Mouse (Mus musculus) stomach, postnatal 0 days (tissue): ENCODE results near the gene Col6a5. TPM values are rescaled to one million over a fixed set of nuclear protein-coding genes. Genes with fewer than 3 reads are reported as not detected.
"Not testable (repeated sequence)": the region's sequence is repeated elsewhere in the genome, so short reads cannot be mapped to it uniquely, and the experiment has no call there.

ENCODE experiments used
- ATAC-seq: fragments of 200-750 bp; cut with Nextera tagmentation; 2 replicates; pipeline ENCODE4 v1.8.0; 2017; ENCODE audit not compliant: low FRiP score, low TSS enrichment
- DNase-seq: peaks from one replicate; pipeline ENCODE4 v3.0.0-alpha.2; 2016; ENCODE audit warnings: low spot score
- H3K27ac ChIP-seq: fragments of 300-500 bp; sonication (generic); replicated peaks from 2 replicates; pipeline ENCODE4 v1.5.1; 2014; ENCODE audit warnings: mild to moderate bottlenecking, control low read depth
- H3K27me3 ChIP-seq: fragments of 300-500 bp; sonication (generic); 2 replicates; pipeline ENCODE4 v1.6.1; 2014; ENCODE audit warnings: low read length; ENCODE audit not compliant: control insufficient read depth, insufficient read depth
- H3K36me3 ChIP-seq: fragments of 300-500 bp; sonication (generic); 2 replicates; pipeline ENCODE4 v1.6.1; 2014; ENCODE audit warnings: low read length, mixed read lengths; ENCODE audit not compliant: control insufficient read depth, insufficient read depth
- H3K4me1 ChIP-seq: fragments of 300-500 bp; sonication (generic); replicated peaks from 2 replicates; pipeline ENCODE4 v1.6.1; 2014; ENCODE audit warnings: antibody characterized with exemption; ENCODE audit not compliant: control insufficient read depth, insufficient read depth
- H3K4me2 ChIP-seq: fragments of 300-500 bp; sonication (generic); replicated peaks from 2 replicates; pipeline ENCODE4 v1.6.1; 2014; ENCODE audit warnings: low read depth, mild to moderate bottlenecking, control low read depth, moderate library complexity
- H3K4me3 ChIP-seq: fragments of 300-500 bp; sonication (generic); 2 replicates; pipeline ENCODE4 v1.5.1; 2014; ENCODE audit warnings: low read depth, low read length, control low read depth
- H3K9ac ChIP-seq: fragments of 300-500 bp; sonication (generic); 2 replicates; pipeline ENCODE4 v1.6.1; 2014; ENCODE audit warnings: mild to moderate bottlenecking, low read length, control low read depth, mixed read lengths
- H3K9me3 ChIP-seq: fragments of 300-500 bp; sonication (generic); 2 replicates; pipeline ENCODE4 v1.6.1; 2016; ENCODE audit warnings: low read length; ENCODE audit not compliant: control insufficient read depth
- CTCF ChIP-seq: IDR thresholded peaks from 2 replicates; pipeline ENCODE4 v1.5.1; 2016; ENCODE audit warnings: antibody characterized with exemption, low read depth, mild to moderate bottlenecking, moderate library complexity
- EP300 ChIP-seq: optimal IDR thresholded peaks from 2 replicates; pipeline ENCODE3; 2016; ENCODE audit warnings: antibody characterized with exemption
- WGBS: fragments of 180-500 bp; shearing (Covaris S2); extraction: QIAGEN DNeasy Blood & Tissue Kit; methylation state at CpG from one replicate; pipeline ENCODE4 v1.1.7; 2014; 5-methylcytosine and 5-hydroxymethylcytosine counted together
- polyA plus RNA-seq: library from polyadenylated mRNA; unstranded; fragments of >200 nt; fragmentation: Nextera tagmentation; extraction: Ambion mirVana; gene quantifications from 2 replicates; pipeline ENCODE4 v1.2.1, GENCODE M21; 2015

Gene Col6a5
- polyA plus RNA-seq, 1 experiment from 2014 or later = 2.9 TPM

GRCm38 (mm10) chr9:105848396-105848795, 112.0 kb downstream of the Col6a5 start:
- TF ChIP-seq CTCF (no peak), EP300 (no peak)
- H3K36me3 ChIP-seq = no peaks in the 10 kb centered on the region
- no peaks in the 10 kb centered on the region for H3K27me3 ChIP-seq
- no peak overlapping the region for H3K27ac ChIP-seq
- no peak for DNase-seq
- H3K4me3 ChIP-seq = no peak overlapping the region
- H3K4me2 ChIP-seq = no peak overlapping the region
- ATAC-seq = no peak
- H3K4me1 ChIP-seq = no peaks in the 10 kb centered on the region
- 79% methylated on average over 4 of the region's 4 CpGs for WGBS
- H3K9me3 ChIP-seq = no peaks in the 10 kb centered on the region
- H3K9ac ChIP-seq = no peak overlapping the region

- H3K4me2 ChIP-seq = no peak overlapping the region
- ATAC-seq (no peak), DNase-seq (no peak)
- no peak overlapping the region for H3K4me3 ChIP-seq
- H3K27me3 ChIP-seq = no peaks in the 10 kb centered on the region
- TF ChIP-seq CTCF (no peak), EP300 (no peak)
- no peaks in the 10 kb centered on the region for H3K4me1 ChIP-seq
- H3K9me3 ChIP-seq = no peaks in the 10 kb centered on the region
- no peak overlapping the region for H3K9ac ChIP-seq
- WGBS = 87% methylated on average over 5 of the region's 5 CpGs
- H3K36me3 ChIP-seq = no peaks in the 10 kb centered on the region
- no peak overlapping the region for H3K27ac ChIP-seq
These were observed 113.2 kb downstream of the Col6a5 start for GRCm38 (mm10) chr9:105847261-105847660.

GRCm38 (mm10) chr9:105841386-105841785, 119.1 kb downstream of the Col6a5 start:
- ATAC-seq, H3K4me3 ChIP-seq, H3K27me3 ChIP-seq, H3K9me3 ChIP-seq, DNase-seq, H3K27ac ChIP-seq, H3K9ac ChIP-seq, H3K4me1 ChIP-seq, H3K4me2 ChIP-seq, H3K36me3 ChIP-seq: not testable (repeated sequence)
- WGBS = 42% methylated on average over 5 of the region's 5 CpGs

GRCm38 (mm10) chr9:105839147-105839515, 121.3 kb downstream of the Col6a5 start:
- Histone ChIP-seq H3K4me3 (no peak overlapping the region), H3K9ac (no peak overlapping the region), H3K4me1 (no peaks in the 10 kb centered on the region), H3K27me3 (no peaks in the 10 kb centered on the region), H3K4me2 (no peak overlapping the region), H3K27ac (no peak overlapping the region), H3K9me3 (no peaks in the 10 kb centered on the region), H3K36me3 (no peaks in the 10 kb centered on the region)
- ATAC-seq (no peak), DNase-seq (no peak)
- TF ChIP-seq EP300 (no peak), CTCF (no peak)
- 84% methylated on average over 5 of the region's 5 CpGs for WGBS

DNA sequence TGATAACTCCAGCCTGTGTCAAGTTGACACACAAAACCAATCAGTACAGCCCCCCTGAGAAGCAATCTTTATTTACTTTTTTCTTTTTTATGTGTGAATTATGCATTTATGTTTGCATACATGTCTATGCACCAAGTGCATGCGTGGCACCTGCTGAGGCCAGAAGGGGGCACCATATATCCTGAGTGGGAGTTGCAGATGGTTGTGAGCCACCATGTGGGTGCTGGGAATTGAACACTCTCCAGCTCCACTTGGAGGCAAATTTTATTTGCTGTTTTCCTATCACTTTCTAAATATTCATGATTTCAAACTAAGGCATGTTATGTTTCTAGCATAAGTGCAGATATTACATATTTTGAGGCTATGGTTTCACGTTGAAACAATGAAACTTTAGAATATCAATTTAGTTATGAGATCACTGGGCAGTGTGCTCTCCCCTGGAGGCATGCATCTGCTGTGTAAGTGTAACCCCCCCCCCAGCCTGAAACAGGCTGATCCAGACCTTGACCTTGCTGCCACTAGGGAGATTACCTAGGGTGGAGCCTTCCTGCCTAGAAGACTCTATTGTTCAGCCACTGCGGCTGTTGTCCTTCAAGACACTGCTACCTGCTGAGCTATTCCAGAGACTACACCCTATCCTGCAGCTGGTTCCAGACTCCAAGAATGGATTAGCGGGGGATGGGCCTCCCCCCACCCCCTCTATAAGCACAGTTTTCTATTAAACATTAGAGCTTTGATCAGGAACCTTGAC, 121.9 kb downstream of the Col6a5 start:
- no peaks in the 10 kb centered on the region for H3K4me1 ChIP-seq
- no peak overlapping the region for H3K4me3 ChIP-seq
- no peak for ATAC-seq
- no peaks in the 10 kb centered on the region for H3K27me3 ChIP-seq
- H3K27ac ChIP-seq = no peak overlapping the region
- no peak overlapping the region for H3K9ac ChIP-seq
- DNase-seq = no peak
- 81% methylated on average over 4 of the region's 4 CpGs for WGBS
- no peaks in the 10 kb centered on the region for H3K9me3 ChIP-seq
- no peak overlapping the region for H3K4me2 ChIP-seq
- no peaks in the 10 kb centered on the region for H3K36me3 ChIP-seq
- TF ChIP-seq EP300 = no peak
- no peak for TF ChIP-seq CTCF

- no peak for ATAC-seq
- no peak for TF ChIP-seq CTCF
- no peak for TF ChIP-seq EP300
- H3K27ac ChIP-seq = no peak overlapping the region
- H3K36me3 ChIP-seq = no peaks in the 10 kb centered on the region
- H3K9ac ChIP-seq = no peak overlapping the region
- H3K9me3 ChIP-seq = no peaks in the 10 kb centered on the region
- no peak overlapping the region for H3K4me3 ChIP-seq
- H3K27me3 ChIP-seq = no peaks in the 10 kb centered on the region
- no peaks in the 10 kb centered on the region for H3K4me1 ChIP-seq
- no peak overlapping the region for H3K4me2 ChIP-seq
- 49% methylated on average over 7 of the region's 7 CpGs for WGBS
- no peak for DNase-seq
These were observed 124.9 kb downstream of the Col6a5 start for GRCm38 (mm10) chr9:105835587-105835986.
